23 mouse cellular contexts compared by ENCODE assay signal in the genomic region with DNA sequence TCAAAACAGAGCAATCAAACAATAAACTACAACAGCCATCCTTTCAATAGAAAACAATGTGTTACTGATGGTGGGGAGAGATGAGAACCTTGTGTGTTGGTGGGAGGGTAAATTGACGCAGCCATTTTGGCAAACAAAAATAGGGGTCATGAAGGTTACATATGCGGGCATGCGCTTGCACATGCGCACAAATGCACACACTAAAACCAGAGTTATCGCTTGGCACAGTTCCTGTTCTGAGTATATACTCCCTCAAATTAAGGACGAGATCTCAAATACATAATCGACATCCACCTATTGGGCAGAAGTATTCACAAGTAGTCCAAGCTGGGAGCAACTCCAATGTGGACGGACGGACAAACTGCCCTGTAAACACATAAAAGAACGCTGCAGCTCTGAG. TPM values are rescaled to one million over a fixed set of nuclear protein-coding genes. Genes with fewer than 3 reads are reported as not detected.
"Had no signal": no experiment of that assay in that cellular context is flagged by ENCODE, and none has a peak within 500 bp of the region (broad histone marks: within the 10 kb centered on the region; RNA-seq: fewer than 3 reads in every experiment).

No protein-coding gene starts in this region.

- H3K36me3 ChIP-seq: neural tube, embryonic 15.5 days; stomach, embryonic 15.5 days had no signal

- H3K4me3 ChIP-seq: neural tube, embryonic 15.5 days; stomach, embryonic 15.5 days had no signal

- H3K9me3 ChIP-seq: neural tube, embryonic 15.5 days; stomach, embryonic 15.5 days had no signal

- H3K4me2 ChIP-seq: neural tube, embryonic 15.5 days; stomach, embryonic 15.5 days had no signal

- H3K27ac ChIP-seq: neural tube, embryonic 15.5 days; stomach, embryonic 15.5 days; stomach, postnatal 0 days had no signal

- H3K9ac ChIP-seq: neural tube, embryonic 15.5 days; stomach, embryonic 15.5 days had no signal

- DNase-seq: retina, postnatal 1 day; right cerebral cortex, adult 18-20 months; right cerebral cortex, postnatal 14 days; right cerebral cortex, postnatal 25 days; right cerebral cortex, postnatal 4 days; spleen, adult 18-20 months; thymus, adult 18-20 months; thymus, adult 2 months; thymus, postnatal 14 days; thymus, postnatal 25 days; thymus, postnatal 36 days; thymus, postnatal 4 days had no signal

- H3K4me1 ChIP-seq: neural tube, embryonic 15.5 days had no signal

- H3K27me3 ChIP-seq: neural tube, embryonic 15.5 days; stomach, embryonic 15.5 days had no signal

RNA-seq across cellular contexts. Expression of a gene that starts 25.4 kb away (rescaled TPM):
- total RNA-seq: neutrophil, adult 5-6 weeks had no signal

RNA-seq across cellular contexts. Expression of a gene that starts 25.6 kb away (rescaled TPM):
- total RNA-seq: neutrophil, adult 5-6 weeks had no signal
- polyA plus RNA-seq: neural tube, embryonic 14.5 days; neural tube, embryonic 15.5 days; small intestine, adult 2 months; spleen, adult 2 months; stomach, embryonic 15.5 days; stomach, embryonic 16.5 days; stomach, postnatal 0 days; thymus, adult 2 months; thymus, postnatal 0 days; urinary bladder, adult 2 months had no signal

RNA-seq across cellular contexts. Expression of a gene that starts 30.7 kb away (rescaled TPM):
- total RNA-seq: neutrophil, adult 5-6 weeks had no signal
- polyA plus RNA-seq: small intestine, adult 2 months; urinary bladder, adult 2 months had no signal

RNA-seq across cellular contexts. Expression of a gene that starts 41.5 kb away (rescaled TPM):
- total RNA-seq: neutrophil, adult 5-6 weeks had no signal
- polyA plus RNA-seq: neural tube, embryonic 14.5 days; neural tube, embryonic 15.5 days; small intestine, adult 2 months; spleen, adult 2 months; stomach, embryonic 14.5 days; stomach, embryonic 15.5 days; stomach, embryonic 16.5 days; stomach, postnatal 0 days; urinary bladder, adult 2 months had no signal

RNA-seq across cellular contexts. Expression of a gene that starts 54.2 kb away (rescaled TPM):
- total RNA-seq: neutrophil, adult 5-6 weeks had no signal
- polyA plus RNA-seq: neural tube, embryonic 14.5 days; neural tube, embryonic 15.5 days; small intestine, adult 2 months; spleen, adult 2 months; stomach, embryonic 14.5 days; stomach, embryonic 15.5 days; stomach, embryonic 16.5 days; stomach, postnatal 0 days; thymus, adult 2 months; thymus, postnatal 0 days; urinary bladder, adult 2 months had no signal
